Mouse (Mus musculus) ovary, postnatal 36 days (tissue): ENCODE results near the gene Lrrc4c.

ENCODE experiments used
- DNase-seq: peaks from one replicate; pipeline ENCODE4 v3.0.0; 2022; ENCODE audit warnings: low spot score, mixed read lengths

The Lrrc4c gene

DNA sequence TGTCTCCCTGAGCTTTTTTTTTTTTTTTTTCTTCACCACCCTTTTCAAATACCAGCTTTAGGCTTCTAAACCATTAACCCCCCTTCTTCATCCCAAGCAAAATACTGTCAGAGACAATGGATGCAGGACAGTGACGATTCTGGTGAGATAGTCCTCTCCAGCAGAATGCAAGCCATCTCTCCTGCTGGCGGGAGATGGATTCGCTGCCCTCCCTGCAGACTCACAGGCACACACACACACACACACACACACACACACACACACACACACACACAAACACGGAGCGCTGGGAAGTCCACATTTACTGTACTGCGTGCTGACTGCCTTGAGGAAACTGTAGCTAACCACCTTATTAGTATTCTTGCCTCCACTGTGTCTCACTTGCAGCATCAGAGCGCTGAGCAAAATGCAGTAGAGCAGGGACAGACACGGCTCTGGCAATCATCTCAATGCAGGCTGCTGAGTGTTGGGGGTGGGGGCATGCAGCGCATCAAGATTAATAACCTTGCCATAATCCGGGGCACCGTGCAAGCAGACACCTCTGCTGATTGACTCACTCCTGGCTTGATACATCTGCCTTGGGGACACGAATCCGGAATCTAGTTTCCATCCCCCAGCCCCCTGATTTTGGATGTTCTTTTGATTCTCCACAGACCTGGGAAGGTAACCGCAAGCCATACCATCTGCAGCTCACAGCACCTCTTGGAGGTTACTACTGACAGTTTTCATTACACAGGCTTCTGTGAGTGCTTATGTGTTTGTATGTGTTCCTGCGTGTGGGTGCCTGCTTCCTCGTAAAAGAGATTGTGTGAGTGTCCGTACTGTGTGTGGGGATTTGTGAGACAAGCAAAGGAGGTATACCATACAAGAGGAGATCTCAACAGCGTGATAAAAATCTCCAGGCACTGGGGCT lies at the start of gene Lrrc4c:
TSS of gene Lrrc4c (plus strand) at position 783 of the 913 bp plus-strand sequence.
- DNase-seq, result no peak

DNA sequence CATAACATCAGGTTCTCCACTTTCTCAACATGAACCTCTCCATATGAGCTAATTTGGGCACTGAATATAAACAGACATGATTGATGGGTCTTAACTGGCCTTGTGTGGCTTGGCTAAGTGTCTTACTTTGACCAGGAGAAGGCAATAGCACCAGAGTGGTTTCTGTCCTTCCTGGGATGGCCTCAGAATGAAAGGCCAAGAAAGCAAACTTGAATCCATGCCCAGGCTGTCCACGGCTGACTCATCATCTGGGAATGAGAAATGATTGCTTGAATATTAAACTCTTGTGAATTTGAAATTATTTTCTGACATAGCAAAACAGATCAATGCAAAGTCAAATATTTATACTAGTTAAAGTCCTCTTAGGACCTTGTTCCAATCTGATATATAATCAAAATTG lies 42.9 kb upstream of the Lrrc4c start:
- no peak for DNase-seq

DNA sequence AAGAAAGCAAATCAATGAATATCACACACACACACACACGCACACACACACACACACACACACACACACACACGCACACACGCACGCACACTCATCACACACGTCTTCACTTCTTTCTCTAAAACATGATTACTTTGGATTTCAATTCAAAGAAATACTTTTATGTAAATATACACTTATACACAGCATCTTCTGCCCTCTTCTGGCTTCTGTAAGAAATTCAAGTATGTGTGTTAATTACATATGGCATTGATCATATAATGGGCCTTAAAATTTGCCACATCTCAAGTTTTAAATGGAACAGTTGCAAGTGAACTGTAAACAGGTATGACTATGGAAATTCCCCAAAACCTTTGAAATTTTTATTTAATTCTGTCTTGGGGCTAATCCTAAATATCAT lies 35.0 kb upstream of the Lrrc4c start:
- DNase-seq, result no peak

DNA sequence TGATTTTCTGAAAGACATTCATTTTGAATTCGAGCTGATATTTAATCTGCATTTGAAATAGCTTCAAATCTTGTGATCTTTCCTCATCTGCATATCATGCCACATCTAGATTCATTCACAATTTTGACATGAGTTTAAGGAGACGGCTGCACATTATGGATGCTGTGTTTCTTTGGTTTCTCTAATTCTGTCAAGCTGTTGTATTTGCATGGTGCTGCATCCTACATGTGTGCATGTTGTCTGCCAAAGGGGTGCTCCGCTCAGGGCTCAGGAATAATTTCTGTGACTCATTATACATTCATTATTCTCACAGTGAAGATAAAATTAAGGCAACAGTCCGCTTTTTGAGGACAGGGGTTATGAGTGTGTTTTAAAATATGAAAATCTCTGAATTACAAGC lies 30.5 kb upstream of the Lrrc4c start:
- DNase-seq, result no peak

DNA sequence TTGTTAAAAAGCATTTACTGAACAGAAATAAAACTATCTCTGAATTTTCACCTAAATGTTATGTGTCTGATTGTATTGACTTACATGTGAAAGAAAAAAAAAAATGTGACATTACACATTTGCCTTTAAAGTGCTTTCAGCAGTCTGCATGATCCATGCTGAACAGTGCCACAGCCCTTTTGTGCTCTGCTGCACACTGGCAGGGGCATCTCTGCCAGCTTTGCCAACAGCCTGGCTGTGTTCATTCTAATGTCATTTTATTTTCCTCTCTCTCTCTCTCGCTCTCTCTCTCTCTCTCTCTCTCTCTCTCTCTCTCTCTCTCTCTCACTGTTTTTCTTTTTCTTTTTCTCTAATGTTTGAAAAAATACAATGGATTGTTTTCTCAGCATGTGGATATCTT lies 27.4 kb upstream of the Lrrc4c start:
- no peak for DNase-seq

DNA sequence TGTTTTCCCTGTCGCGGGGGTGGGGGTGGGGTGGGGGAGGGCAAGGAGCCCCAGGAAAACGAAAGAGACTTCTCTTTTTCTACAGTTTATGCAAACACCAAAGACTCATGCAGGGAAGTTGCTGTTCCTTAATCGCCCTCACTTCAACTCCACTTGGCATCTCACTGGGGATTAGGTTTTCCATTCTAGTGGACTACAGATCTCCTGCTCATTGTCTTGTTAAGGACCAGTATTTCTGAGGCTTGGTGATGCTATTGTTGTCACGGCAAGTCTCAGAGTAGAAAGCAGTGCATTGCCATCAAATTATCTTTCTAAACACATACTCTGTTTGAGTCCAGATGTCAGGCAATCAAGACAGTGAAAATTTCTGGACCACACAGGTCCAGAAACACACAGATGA lies 2.9 kb upstream of the Lrrc4c start:
- no peak for DNase-seq

DNA sequence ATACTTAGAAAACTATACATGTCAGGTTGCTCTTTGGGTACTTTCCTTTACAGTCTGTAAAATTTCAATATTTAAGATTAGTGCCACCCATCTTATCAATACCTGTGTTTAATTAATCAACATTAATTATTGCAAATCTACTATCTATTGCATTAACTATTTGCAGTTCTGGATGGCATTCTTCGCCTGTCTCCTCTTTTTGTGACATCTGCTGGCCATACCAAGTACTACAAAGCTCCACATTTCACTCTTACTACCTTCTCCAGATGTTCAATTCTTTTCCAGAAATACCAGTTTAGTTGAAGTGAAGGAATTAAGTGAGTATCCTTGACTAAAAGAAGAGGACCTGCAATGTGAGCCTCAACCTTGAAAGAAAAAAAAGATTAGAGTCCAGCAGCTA lies 1.4 kb upstream of the Lrrc4c start:
- no peak for DNase-seq

DNA sequence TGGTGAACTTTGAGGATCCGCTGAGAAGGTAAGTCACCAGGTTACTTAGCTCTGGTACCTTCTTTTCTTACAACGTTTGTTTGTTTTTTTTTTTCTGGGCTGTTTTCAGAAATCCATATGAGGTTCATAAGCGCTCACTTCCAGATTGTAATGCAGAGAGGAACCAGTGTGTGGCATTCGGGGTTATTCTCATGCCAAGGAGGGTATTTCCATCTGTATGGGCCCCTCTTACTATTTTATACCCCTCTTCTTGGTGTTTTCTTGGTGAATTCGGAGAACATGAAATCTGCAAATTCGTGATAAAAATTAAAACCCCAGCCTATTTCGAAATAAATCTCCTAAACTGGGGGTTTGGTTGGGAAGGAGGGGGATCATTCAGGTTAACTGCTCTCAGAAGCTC lies 587 bp downstream of the Lrrc4c start:
- no peak for DNase-seq

DNA sequence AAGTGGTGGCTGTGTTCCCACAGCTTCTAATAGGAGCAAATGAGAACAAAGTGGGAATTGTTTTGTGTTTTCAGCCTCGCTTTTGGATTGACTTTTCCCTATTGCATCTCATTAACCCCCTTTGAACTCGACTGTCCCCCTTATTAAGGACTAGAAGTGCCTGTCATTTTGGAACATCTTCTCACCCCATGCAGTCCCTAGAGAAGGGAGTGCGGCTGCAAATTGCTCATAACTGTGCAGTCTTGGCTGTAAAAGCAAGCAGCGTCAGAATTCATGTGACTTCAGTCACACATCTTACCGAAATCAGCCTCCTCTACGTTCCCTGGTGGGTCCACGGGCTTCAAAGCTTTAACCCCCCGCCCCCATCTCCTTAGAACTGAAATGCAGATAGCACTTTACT lies 1.2 kb downstream of the Lrrc4c start:
- DNase-seq, result no peak

DNA sequence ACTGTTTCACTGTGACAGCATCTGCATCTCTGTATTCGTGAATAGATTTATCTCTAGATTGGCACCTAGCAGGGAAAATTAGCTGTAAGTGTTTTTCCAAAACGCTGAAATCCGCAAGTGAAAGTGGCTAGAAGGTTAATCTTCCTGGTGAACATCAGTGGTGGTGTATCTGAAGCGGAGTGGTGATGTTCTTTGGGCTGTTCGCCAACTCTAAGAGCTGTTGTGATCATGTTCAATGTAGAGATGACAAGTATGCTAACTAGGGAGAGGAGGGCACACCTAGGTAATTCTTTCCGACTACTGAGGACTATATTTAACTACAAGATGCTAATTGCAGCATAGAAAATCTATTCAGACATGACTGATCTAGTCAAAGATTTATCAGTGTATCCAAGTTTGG lies 1.7 kb downstream of the Lrrc4c start:
- DNase-seq, result no peak

DNA sequence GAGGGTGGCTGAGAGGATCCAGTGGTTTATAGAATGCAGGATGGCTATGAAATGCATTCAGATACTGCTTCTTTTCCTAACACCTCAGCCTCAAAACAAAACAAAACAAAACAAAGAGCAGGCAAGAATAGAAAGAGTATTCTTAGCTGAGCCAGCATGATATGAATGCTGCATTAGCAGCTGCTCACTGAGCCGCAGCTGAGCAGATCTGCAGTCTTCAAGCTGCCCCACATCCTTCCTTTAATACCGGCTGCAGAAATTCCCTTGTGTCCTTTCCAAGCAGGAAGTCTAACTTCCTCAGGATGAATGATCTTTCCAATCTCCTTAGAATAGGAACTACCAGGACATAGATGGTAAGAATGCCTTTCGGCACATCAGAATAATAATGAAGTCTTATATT lies 16.7 kb downstream of the Lrrc4c start:
- no peak for DNase-seq

DNA sequence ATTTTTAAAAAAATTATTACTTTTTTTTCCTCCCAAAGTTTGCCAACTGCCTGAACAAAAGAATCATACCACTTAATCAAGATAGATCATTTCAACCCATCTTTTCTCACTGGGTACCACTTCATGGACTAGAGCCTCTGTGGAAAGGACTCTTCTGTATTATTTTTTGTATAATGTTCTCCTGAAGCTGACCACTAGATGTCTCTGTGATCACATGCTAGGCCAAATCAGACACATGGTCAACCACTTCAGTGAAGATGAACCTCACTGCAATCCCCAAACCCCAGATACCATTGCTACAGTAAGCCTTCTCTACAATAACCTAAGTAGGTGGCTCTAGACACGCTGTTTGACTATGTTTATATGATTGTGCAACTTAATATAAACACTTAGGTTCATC lies 19.4 kb downstream of the Lrrc4c start:
- DNase-seq, result no peak

DNA sequence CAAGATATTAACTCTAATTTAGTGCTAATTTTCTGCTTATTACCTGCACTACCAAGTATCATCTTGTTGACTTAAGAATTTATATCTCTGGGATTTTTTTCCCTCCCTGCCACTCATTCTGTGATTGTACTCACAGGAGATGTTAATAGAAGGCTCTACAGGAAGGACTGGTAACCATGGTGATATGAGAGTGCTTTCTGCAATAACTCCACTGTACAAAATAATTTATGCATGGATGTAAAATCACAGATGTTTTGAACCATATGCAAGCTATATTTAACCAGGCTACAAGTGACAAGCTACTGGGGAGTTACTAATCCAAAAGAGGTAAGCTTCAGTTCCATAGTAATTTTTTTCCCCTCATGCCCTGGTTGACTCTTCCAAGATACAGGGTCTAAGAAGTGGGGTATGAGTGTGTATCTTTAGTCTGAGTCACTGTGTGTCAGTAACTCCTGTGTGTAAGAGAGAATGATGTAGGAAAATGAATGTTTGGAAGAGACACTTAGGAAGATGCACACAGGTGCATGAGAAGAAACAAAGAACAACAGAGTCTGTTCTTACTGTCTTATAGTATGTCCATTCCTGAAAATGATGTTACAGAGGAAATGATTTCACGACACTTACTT lies 83.3 kb downstream of the Lrrc4c start:
- DNase-seq, result no peak

DNA sequence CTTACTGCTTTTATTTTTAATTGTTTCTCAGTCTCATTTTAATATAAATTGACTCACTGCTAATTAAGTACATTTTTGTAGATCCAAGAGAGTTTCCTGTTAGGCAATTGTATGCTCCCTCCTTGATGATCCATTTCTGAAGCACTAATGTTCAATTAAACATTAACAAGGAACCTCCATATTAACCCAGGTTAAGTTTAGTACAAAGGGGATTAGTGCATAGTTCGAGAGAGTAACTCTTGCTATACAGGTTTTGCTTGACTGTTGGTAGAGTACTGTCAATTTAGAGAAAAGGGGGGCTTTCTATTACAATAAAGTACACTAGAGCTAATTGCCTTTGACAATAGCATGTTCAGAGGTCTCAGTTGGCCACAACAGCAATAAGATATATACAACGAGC lies 84.5 kb downstream of the Lrrc4c start:
- DNase-seq, result no peak

DNA sequence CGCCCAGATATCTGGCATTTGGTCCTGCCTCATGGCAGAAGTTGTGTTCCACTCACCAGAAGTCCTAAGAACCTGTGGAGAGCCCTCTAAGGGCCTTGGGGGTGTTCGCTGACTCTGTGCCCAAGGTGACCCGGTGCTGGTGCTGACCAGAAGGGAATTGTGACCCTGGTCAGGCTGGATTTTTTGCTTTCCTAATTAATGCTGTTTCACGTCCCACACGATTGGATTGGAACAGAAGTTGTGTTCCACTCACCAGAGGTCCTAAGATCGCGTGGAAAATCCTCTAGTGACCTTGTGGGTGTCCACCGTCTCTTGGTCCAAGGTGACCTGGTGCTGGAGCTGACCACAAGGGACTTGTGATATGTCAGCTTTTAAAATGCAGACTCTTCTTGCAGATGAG lies 88.9 kb downstream of the Lrrc4c start:
- DNase-seq, result no peak

DNA sequence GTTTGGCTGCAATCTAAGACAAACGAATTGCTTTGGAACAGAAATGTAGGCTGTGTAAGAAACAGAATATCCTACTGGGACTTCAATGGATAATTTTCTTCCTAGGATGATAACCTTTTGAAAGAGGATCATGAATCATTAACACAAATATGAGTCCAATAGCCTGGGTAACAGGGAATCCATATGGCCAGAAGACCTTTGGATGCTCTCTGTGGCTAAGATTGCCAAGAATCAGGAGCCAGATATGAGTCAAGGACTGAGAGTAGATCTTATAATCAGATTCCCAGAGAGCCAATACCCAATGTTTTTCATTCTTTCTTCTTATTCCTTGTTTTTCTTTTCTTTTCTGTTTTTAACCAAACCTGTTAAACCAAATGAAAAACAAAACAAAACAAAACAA lies 93.2 kb downstream of the Lrrc4c start:
- DNase-seq, result no peak

DNA sequence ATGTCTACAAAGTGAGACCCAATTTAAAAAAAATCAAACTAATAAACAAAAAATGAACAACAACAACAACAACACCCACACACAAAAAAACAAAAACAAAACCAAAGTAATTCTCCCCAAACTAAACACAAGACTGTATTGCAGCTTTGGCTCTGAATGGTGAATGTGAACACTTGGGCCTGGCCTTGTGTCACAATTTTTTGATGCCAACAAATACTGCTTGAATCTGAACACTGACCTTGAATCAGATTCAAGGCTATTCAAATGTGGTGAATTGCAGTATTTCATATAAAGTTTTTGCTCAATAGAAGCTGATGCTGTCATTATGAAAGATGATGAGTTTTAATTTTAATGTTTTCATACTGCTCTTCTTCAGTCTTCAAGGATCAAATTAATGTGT lies 143.6 kb downstream of the Lrrc4c start:
- no peak for DNase-seq

DNA sequence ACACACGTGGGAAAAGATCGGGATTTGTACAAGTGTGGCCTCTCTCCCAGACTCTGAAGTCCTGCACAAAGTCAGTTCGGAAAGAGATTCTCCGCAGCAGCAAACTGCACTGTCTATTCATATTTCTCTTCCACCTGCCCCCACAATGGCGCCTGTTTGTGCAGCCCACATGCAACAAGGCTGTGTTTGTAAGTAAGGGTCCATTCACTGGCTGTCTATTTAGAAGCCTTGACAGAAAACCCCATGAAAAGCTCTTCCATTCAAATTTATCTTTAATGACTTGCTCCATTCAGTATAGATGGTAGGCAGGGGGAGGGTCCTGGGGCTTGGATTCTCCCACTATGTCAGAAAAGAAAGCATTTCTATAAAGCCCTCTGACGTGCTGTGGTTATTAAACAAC lies 157.7 kb downstream of the Lrrc4c start:
- DNase-seq, result no peak

DNA sequence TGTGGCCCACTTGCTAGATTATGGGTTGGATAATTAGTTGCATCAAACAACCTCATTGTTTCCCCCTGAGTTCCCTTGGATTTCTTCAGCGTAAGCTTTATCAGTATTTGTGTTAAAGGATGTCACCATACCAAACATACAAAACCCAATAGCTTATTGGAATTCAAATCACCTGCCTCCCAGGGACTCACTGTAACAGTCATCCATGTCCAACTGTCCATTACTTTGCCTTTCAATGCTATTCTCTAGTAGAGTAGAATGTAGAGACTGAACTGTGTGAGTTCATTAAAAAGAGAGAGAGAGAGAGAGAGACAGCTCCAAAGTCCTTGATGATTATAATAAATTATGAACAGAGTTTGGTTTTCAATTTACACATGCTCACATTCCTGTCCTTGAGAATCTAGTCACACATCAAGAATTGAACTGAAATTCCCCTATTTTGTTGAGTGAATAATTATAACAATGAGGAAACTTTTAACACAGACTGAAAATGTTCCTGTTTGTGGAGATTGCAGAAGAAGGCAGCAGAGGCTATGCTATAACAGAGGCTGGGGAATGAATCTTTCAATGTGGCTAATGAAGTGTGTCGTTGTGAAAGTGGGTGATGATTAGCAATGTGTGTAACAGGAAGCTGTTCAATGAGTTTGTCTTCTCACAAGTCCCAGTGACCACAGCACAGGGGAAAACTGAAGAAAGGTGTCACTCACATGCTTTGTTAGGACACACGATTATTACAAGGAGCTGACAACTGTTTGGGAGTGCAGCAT lies 181.3 kb downstream of the Lrrc4c start:
- DNase-seq, result no peak

DNA sequence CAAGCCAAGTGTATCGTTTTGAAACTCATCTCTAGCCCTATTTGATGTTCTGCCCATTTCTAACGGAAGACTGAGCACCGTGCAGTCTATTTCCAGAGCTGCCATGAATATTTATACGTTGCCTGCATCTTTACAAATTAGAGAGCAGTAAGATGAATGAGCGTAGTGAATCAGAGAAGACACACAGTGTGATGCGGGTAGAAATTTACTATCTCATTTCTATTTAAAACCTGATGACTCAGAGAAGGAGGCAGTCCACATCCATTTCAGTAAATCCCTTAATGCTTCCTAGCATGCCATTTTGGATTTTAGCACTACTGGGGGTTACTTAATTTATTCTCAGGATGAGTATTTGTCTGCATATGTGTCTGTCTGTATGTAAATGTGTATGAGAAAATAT lies 186.2 kb downstream of the Lrrc4c start:
- no peak for DNase-seq

DNA sequence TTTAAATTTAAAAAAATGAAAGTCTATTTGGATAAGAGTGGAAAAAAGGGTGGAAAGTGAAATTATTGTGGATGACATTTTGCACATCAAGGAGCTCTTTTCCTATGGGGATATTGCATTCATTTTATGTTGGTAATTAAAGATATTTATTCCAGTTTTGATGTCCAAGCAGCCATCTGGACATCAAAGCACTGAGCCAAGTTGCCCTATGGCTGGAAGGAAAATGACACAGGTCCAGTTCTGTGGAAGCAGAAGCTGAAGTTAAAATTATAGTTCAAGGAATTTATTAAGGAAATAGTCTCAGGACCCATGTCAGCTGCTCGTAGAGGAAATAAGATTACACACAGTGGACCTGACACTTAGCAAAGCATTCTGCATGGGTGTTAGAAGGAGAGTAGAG lies 187.7 kb downstream of the Lrrc4c start:
- no peak for DNase-seq

DNA sequence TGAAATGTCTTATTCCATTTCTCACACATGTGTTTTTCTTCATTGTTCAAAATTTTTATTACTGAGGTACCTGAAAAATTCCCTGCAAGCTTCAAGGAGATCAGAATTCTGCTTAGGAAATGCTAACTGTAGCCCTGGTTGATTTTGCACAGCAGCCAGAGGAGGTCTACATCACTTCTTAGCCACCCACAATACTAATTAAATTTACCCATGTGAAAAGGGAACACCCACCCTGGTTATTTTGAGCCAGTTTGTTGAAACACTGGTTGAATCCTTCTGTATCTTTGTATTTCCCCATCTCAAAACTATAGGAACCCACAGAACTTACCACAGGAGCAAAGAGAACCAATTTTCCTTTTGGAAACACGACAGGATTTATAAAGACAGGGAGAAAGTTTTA lies 191.0 kb downstream of the Lrrc4c start:
- DNase-seq, result no peak

DNA sequence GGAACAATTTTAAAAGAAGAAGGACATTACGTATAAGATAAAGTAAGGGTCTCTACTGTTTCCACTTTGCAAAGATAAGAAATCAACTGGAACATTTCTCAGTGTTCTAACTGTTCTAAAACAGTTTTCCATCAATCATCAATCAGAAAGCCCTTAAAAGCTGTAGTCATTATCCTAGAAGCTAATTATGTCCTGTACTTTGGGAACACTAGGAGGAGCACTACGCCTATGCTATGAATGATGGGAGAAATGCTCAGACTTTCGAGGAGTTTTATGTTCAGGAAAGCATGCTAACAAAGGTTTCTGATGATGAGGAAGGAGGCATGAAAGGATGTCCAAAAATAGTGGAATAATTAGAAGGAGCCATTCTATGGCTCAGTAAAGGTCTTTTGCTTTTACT lies 219.5 kb downstream of the Lrrc4c start:
- no peak for DNase-seq
